Mouse (Mus musculus): ENCODE data around the gene Tmsb15l.

DNA sequence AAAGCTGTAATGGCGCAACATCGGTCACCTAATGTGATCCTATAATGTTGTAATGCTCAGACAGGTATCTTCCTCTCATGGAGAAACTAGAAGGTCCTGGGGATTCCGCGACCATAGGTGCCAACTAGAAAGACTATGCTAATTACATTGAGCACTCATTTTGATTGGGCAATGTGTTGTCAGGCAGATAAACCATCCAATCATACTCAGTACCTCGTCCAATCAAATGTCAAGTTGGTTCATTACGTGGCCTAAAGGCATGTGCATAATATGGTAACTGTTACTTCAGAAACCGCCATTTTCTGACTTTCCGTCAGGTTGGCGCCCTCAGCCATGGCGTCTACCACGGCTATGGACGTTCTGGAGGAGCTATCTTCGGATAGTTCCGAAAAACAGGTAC, 49.6 kb downstream of the Tmsb15l start, which contains the start of gene H2bfm:
- TF ChIP-seq POLR2A (IDR thresholded peaks at IDR 0.05; ENCODE audit: borderline replicate concordance, control insufficient read depth, low read depth, low read length) (no peak), CTCF (IDR thresholded peaks at IDR 0.05; ENCODE audit: control insufficient read depth, insufficient read depth, low read length) (no peak)

All from bone marrow, adult 2 months (tissue).